Mouse (Mus musculus) G1E (cell line): ENCODE measurements around the gene Arhgef10l. TPM values are rescaled to one million over a fixed set of nuclear protein-coding genes. Genes with fewer than 3 reads are reported as not detected.

Experiments used
- ATAC-seq: 2 replicates; pipeline ENCODE4 v1.8.0; 2016; ENCODE audit warnings: mild to moderate bottlenecking; ENCODE audit not compliant: insufficient number of reproducible peaks, poor library complexity, low FRiP score, severe bottlenecking; ENCODE audit errors: extremely low read depth
- DNase-seq: peaks from one replicate; pipeline ENCODE4 v3.0.0; 2012; ENCODE audit warnings: low spot score
- H3K27me3 ChIP-seq: 2 replicates; pipeline ENCODE4 v1.6.1; 2012; ENCODE audit warnings: mild to moderate bottlenecking, low read length, inconsistent platforms; ENCODE audit not compliant: insufficient read depth
- H3K36me3 ChIP-seq: replicated peaks from 2 replicates; pipeline ENCODE3; 2012; ENCODE audit warnings: mild to moderate bottlenecking, inconsistent platforms
- H3K4me1 ChIP-seq: 2 replicates; pipeline ENCODE4 v1.6.1; 2012; ENCODE audit warnings: low read depth, low read length, inconsistent platforms, mixed read lengths; ENCODE audit not compliant: insufficient read depth
- H3K4me3 ChIP-seq: 2 replicates; pipeline ENCODE4 v1.5.1; 2012; ENCODE audit warnings: low read depth, mild to moderate bottlenecking, inconsistent platforms, low read length, moderate library complexity, mixed read lengths
- H3K9me3 ChIP-seq: replicated peaks from 2 replicates; pipeline ENCODE4 v1.6.1; 2012; ENCODE audit warnings: inconsistent platforms
- CTCF ChIP-seq: IDR thresholded peaks from 2 replicates; pipeline ENCODE4 v1.5.1; 2012; ENCODE audit warnings: low read depth, low read length, inconsistent platforms, mixed read lengths
- GATA1 ChIP-seq: IDR thresholded peaks from 2 replicates; pipeline ENCODE4 v1.6.1; 2012; ENCODE audit warnings: borderline replicate concordance, low read length, inconsistent platforms, mixed read lengths
- GATA2 ChIP-seq: IDR thresholded peaks from 2 replicates; pipeline ENCODE4 v1.6.1; 2012; ENCODE audit warnings: low read depth, low read length, inconsistent platforms, borderline replicate concordance
- POLR2AphosphoS5 ChIP-seq: IDR thresholded peaks from 2 replicates; pipeline ENCODE4 v1.6.1; 2012; ENCODE audit warnings: low read depth, low read length, inconsistent platforms; ENCODE audit not compliant: insufficient replicate concordance
- TAL1 ChIP-seq: conservative IDR thresholded peaks from 2 replicates; pipeline ENCODE4 v1.6.1; 2012; ENCODE audit warnings: low read depth, low read length, inconsistent platforms, mixed read lengths
- polyA plus RNA-seq: library from polyadenylated mRNA; stranded (reverse); fragments of >175 nt; gene quantifications from 2 replicates; pipeline ENCODE4 v1.2.3, GENCODE M21; 2012
- total RNA-seq, 2 experiments: library from RNA; stranded (forward) in 1 of 2; stranded (reverse) in 1 of 2; fragments of 200-1000 nt in 1 of 2; fragments of >200 nt in 1 of 2; fragmentation: Nextera tagmentation in 1 of 2; gene quantifications; 2 replicates each; pipeline ENCODE4 v1.2.3; 2014 to 2017

The Arhgef10l gene
- total and polyA plus RNA-seq, 3 experiments, result 24.7 to 32.6 (median 25.0) TPM

- no peaks in the 10 kb centered on the region for H3K9me3 ChIP-seq
- H3K36me3 ChIP-seq, result no peaks in the 10 kb centered on the region
- TF ChIP-seq TAL1 (no peak), GATA1 (no peak), CTCF (peak; percentile 45; the same call in 1 of the 2 replicates), GATA2 (no peak)
- no peak for DNase-seq
- H3K4me3 ChIP-seq, result no peak overlapping the region
- H3K4me1 ChIP-seq, result peaks cover 30% of the 10 kb centered on the region
- no peak for ATAC-seq
- H3K27me3 ChIP-seq, result peaks cover 4% of the 10 kb centered on the region; the same call in 1 of the 2 replicates
Observed at GRCm38 (mm10) chr4:140679038-140679437, 13.2 kb upstream of the Arhgef10l start.

GRCm38 (mm10) chr4:140674345-140674926 lies 8.6 kb upstream of the Arhgef10l start:
- TF ChIP-seq GATA1, result no peak
- peak; percentile 60 for TF ChIP-seq CTCF
- Histone ChIP-seq H3K36me3 (no peaks in the 10 kb centered on the region), H3K4me1 (peaks cover 4% of the 10 kb centered on the region), H3K4me3 (no peak overlapping the region), H3K27me3 (peaks cover 15% of the 10 kb centered on the region; the same call in 1 of the 2 replicates), H3K9me3 (no peaks in the 10 kb centered on the region)
- ATAC-seq, result 0 out of 2 replicates have a peak, but pooled peaks have one; percentile 54
- DNase-seq, result peak; percentile 52

GRCm38 (mm10) chr4:140673527-140674264 lies 7.9 kb upstream of the Arhgef10l start:
- no peak for ATAC-seq

GRCm38 (mm10) chr4:140667802-140668201 lies 2.0 kb upstream of the Arhgef10l start:
- TF ChIP-seq GATA2 (no peak), TAL1 (no peak), POLR2AphosphoS5 (no peak), CTCF (no peak)
- DNase-seq (no peak), ATAC-seq (no peak)
- H3K36me3 ChIP-seq, result no peaks in the 10 kb centered on the region
- H3K4me3 ChIP-seq, result no peak overlapping the region
- H3K27me3 ChIP-seq, result peaks cover 45% of the 10 kb centered on the region
- H3K4me1 ChIP-seq, result peaks cover 4% of the 10 kb centered on the region
- no peaks in the 10 kb centered on the region for H3K9me3 ChIP-seq

More at GRCm38 (mm10) chr4:140673527-140674264, 7.9 kb upstream of the Arhgef10l start:
- TF ChIP-seq GATA1 (no peak), CTCF (no peak), TAL1 (no peak), POLR2AphosphoS5 (no peak), GATA2 (no peak)
- no peaks in the 10 kb centered on the region for H3K36me3 ChIP-seq
- H3K9me3 ChIP-seq, result no peaks in the 10 kb centered on the region
- H3K4me1 ChIP-seq, result peaks cover 2% of the 10 kb centered on the region; the same call in 1 of the 2 replicates
- peaks cover 15% of the 10 kb centered on the region; the same call in 1 of the 2 replicates for H3K27me3 ChIP-seq
- no peak for DNase-seq
- no peak overlapping the region for H3K4me3 ChIP-seq

GRCm38 (mm10) chr4:140665053-140665452 lies 759 bp downstream of the Arhgef10l start:
- Histone ChIP-seq H3K4me1 (peaks cover 9% of the 10 kb centered on the region), H3K36me3 (no peaks in the 10 kb centered on the region), H3K9me3 (no peaks in the 10 kb centered on the region), H3K27me3 (peaks cover 38% of the 10 kb centered on the region), H3K4me3 (no peak overlapping the region)
- no peak for DNase-seq
- ATAC-seq, result no peak
- TF ChIP-seq CTCF, result no peak
- TF ChIP-seq TAL1, result no peak

GRCm38 (mm10) chr4:140662882-140663585 lies 2.8 kb downstream of the Arhgef10l start:
- ATAC-seq, result no peak
- H3K9me3 ChIP-seq, result no peaks in the 10 kb centered on the region
- H3K4me1 ChIP-seq, result peaks cover 7% of the 10 kb centered on the region
- H3K36me3 ChIP-seq, result no peaks in the 10 kb centered on the region
- H3K4me3 ChIP-seq, result no peak overlapping the region
- TF ChIP-seq GATA2, result no peak
- no peak for TF ChIP-seq GATA1
- no peak for TF ChIP-seq POLR2AphosphoS5
- no peak for TF ChIP-seq TAL1
- no peak for TF ChIP-seq CTCF
- no peak for DNase-seq
- H3K27me3 ChIP-seq, result peaks cover 36% of the 10 kb centered on the region
